Mouse (Mus musculus): ENCODE data around the gene Pcgf5. TPM values are rescaled to one million over a fixed set of nuclear protein-coding genes. Genes with fewer than 3 reads are reported as not detected.

The Pcgf5 gene
- polyA plus RNA-seq (2016; fragmentation: Nextera tagmentation; extraction: Ambion mirVana) = 23.6 and 26.0 TPM in 2 replicates

- Histone ChIP-seq H3K4me1 (peaks cover 8% of the 10 kb centered on the region; the same call in 1 of the 2 replicates), H3K9ac (peak within 1 kb of the TSS; percentile 60), H3K36me3 (no peaks in the 10 kb centered on the region), H3K27me3 (replicated peaks) (peaks cover 65% of the 10 kb centered on the region), H3K9me3 (replicated peaks) (no peaks in the 10 kb centered on the region), H3K4me3 (peak within 1 kb of the TSS; percentile 66), H3K4me2 (peak within 1 kb of the TSS; percentile 91), H3K27ac (no peak within 1 kb of the TSS)
- WGBS (ENCODE audit: insufficient replicate concordance) = under 1% methylated on average over 79 of the region's 92 CpGs
- ATAC-seq = peak; percentile 67
Observed at GRCm38 (mm10) chr19:36348161-36348800, at the start of gene Pcgf5. Pcgf5 (plus strand) TSS chr19:36348309.

- Histone ChIP-seq H3K9me3 (replicated peaks) (no peaks in the 10 kb centered on the region), H3K4me3 (no peak overlapping the region), H3K36me3 (no peaks in the 10 kb centered on the region), H3K9ac (no peak overlapping the region), H3K27me3 (replicated peaks) (no peaks in the 10 kb centered on the region), H3K4me1 (no peaks in the 10 kb centered on the region), H3K27ac (no peak overlapping the region), H3K4me2 (no peak overlapping the region)
- ATAC-seq = no peak
- WGBS (ENCODE audit: insufficient replicate concordance) = 62% methylated on average over 5 of the region's 5 CpGs
Observed at GRCm38 (mm10) chr19:36305542-36305941, 42.6 kb upstream of the Pcgf5 start.

GRCm38 (mm10) chr19:36314010-36314409, 34.1 kb upstream of the Pcgf5 start:
- 50% methylated on average over 5 of the region's 5 CpGs for WGBS (ENCODE audit: insufficient replicate concordance)
- Histone ChIP-seq H3K4me2 (no peak overlapping the region), H3K9me3 (replicated peaks) (no peaks in the 10 kb centered on the region), H3K4me1 (peaks cover 1% of the 10 kb centered on the region), H3K4me3 (no peak overlapping the region), H3K27me3 (replicated peaks) (no peaks in the 10 kb centered on the region), H3K9ac (no peak overlapping the region), H3K27ac (no peak overlapping the region), H3K36me3 (no peaks in the 10 kb centered on the region)
- ATAC-seq = no peak

- Histone ChIP-seq H3K9me3 (replicated peaks) (no peaks in the 10 kb centered on the region), H3K27ac (no peak overlapping the region), H3K4me2 (no peak overlapping the region), H3K36me3 (no peaks in the 10 kb centered on the region), H3K27me3 (replicated peaks) (no peaks in the 10 kb centered on the region), H3K4me1 (peaks cover 23% of the 10 kb centered on the region), H3K9ac (no peak overlapping the region), H3K4me3 (no peak overlapping the region)
- peak; percentile 92 for ATAC-seq
- WGBS (ENCODE audit: insufficient replicate concordance) = 51% methylated on average over 4 of the region's 4 CpGs
Observed at GRCm38 (mm10) chr19:36319735-36320134, 28.4 kb upstream of the Pcgf5 start.

- 75% methylated on average over 3 of the region's 3 CpGs for WGBS (ENCODE audit: insufficient replicate concordance)
- no peak overlapping the region for H3K27ac ChIP-seq
Observed at GRCm38 (mm10) chr19:36321066-36321465, 27.0 kb upstream of the Pcgf5 start.

GRCm38 (mm10) chr19:36323326-36323725, 24.8 kb upstream of the Pcgf5 start:
- Histone ChIP-seq H3K4me1 (peaks cover 23% of the 10 kb centered on the region), H3K9me3 (replicated peaks) (no peaks in the 10 kb centered on the region), H3K4me2 (no peak overlapping the region), H3K9ac (no peak overlapping the region), H3K4me3 (no peak overlapping the region), H3K27me3 (replicated peaks) (no peaks in the 10 kb centered on the region), H3K36me3 (no peaks in the 10 kb centered on the region), H3K27ac (no peak overlapping the region)
- ATAC-seq = no peak
- WGBS (ENCODE audit: insufficient replicate concordance) = 58% methylated on average over 2 of the region's 2 CpGs

More at GRCm38 (mm10) chr19:36321066-36321465, 27.0 kb upstream of the Pcgf5 start:
- ATAC-seq = no peak
- no peak overlapping the region for H3K4me2 ChIP-seq
- no peaks in the 10 kb centered on the region for H3K36me3 ChIP-seq
- no peaks in the 10 kb centered on the region for H3K27me3 ChIP-seq (replicated peaks)
- no peak overlapping the region for H3K4me3 ChIP-seq
- H3K9me3 ChIP-seq (replicated peaks) = no peaks in the 10 kb centered on the region
- H3K4me1 ChIP-seq = peaks cover 23% of the 10 kb centered on the region
- no peak overlapping the region for H3K9ac ChIP-seq

GRCm38 (mm10) chr19:36328678-36329077, 19.4 kb upstream of the Pcgf5 start:
- Histone ChIP-seq H3K4me3 (no peak overlapping the region), H3K4me2 (0 out of 2 replicates have a peak overlapping the region, but pooled peaks have one; percentile 6), H3K4me1 (peaks cover 9% of the 10 kb centered on the region), H3K27me3 (replicated peaks) (no peaks in the 10 kb centered on the region), H3K9ac (no peak overlapping the region), H3K36me3 (no peaks in the 10 kb centered on the region), H3K27ac (no peak overlapping the region), H3K9me3 (replicated peaks) (no peaks in the 10 kb centered on the region)
- WGBS (ENCODE audit: insufficient replicate concordance) = 13% methylated on average over 5 of the region's 5 CpGs
- ATAC-seq = peak; percentile 65

GRCm38 (mm10) chr19:36347376-36347775, 733 bp upstream of the Pcgf5 start:
- Histone ChIP-seq H3K27me3 (replicated peaks) (peaks cover 65% of the 10 kb centered on the region), H3K4me1 (peaks cover 8% of the 10 kb centered on the region; the same call in 1 of the 2 replicates), H3K4me2 (peak overlapping the region; percentile 91), H3K27ac (no peak overlapping the region), H3K4me3 (no peak overlapping the region), H3K9me3 (replicated peaks) (no peaks in the 10 kb centered on the region), H3K9ac (no peak overlapping the region), H3K36me3 (no peaks in the 10 kb centered on the region)
- no peak for ATAC-seq
- 13% methylated on average over 6 of the region's 6 CpGs for WGBS (ENCODE audit: insufficient replicate concordance)

- peaks cover 65% of the 10 kb centered on the region for H3K27me3 ChIP-seq (replicated peaks)
- peak overlapping the region; percentile 91 for H3K4me2 ChIP-seq
- H3K4me3 ChIP-seq = peak overlapping the region; percentile 66
- WGBS (ENCODE audit: insufficient replicate concordance) = 2% methylated on average over 11 of the region's 11 CpGs
- H3K27ac ChIP-seq = no peak overlapping the region
- no peaks in the 10 kb centered on the region for H3K36me3 ChIP-seq
- ATAC-seq = no peak
- no peak overlapping the region for H3K9ac ChIP-seq
- H3K4me1 ChIP-seq = peaks cover 8% of the 10 kb centered on the region; the same call in 1 of the 2 replicates
- H3K9me3 ChIP-seq (replicated peaks) = no peaks in the 10 kb centered on the region
Observed at GRCm38 (mm10) chr19:36347831-36348160, 313 bp upstream of the Pcgf5 start.

GRCm38 (mm10) chr19:36348801-36349486, 835 bp downstream of the Pcgf5 start:
- Histone ChIP-seq H3K27ac (no peak overlapping the region), H3K4me3 (peak overlapping the region; percentile 66), H3K36me3 (no peaks in the 10 kb centered on the region), H3K9me3 (replicated peaks) (no peaks in the 10 kb centered on the region), H3K27me3 (replicated peaks) (peaks cover 65% of the 10 kb centered on the region), H3K9ac (peak overlapping the region; percentile 60), H3K4me2 (peak overlapping the region; percentile 91), H3K4me1 (peaks cover 8% of the 10 kb centered on the region; the same call in 1 of the 2 replicates)
- WGBS (ENCODE audit: insufficient replicate concordance) = under 1% methylated on average over 75 of the region's 85 CpGs
- peak; percentile 51 for ATAC-seq

- peak overlapping the region; percentile 91 for H3K4me2 ChIP-seq
- no peaks in the 10 kb centered on the region for H3K36me3 ChIP-seq
- H3K9ac ChIP-seq = peak overlapping the region; percentile 60; the same call in 1 of the 2 replicates
- H3K4me1 ChIP-seq = peaks cover 8% of the 10 kb centered on the region; the same call in 1 of the 2 replicates
- no peak for ATAC-seq
- H3K27ac ChIP-seq = no peak overlapping the region
- 9% methylated on average over 15 of the region's 15 CpGs for WGBS (ENCODE audit: insufficient replicate concordance)
- no peaks in the 10 kb centered on the region for H3K9me3 ChIP-seq (replicated peaks)
- H3K4me3 ChIP-seq = peak overlapping the region; percentile 66
- peaks cover 65% of the 10 kb centered on the region for H3K27me3 ChIP-seq (replicated peaks)
Observed at GRCm38 (mm10) chr19:36349487-36349955, 1.4 kb downstream of the Pcgf5 start.

GRCm38 (mm10) chr19:36350181-36350580, 2.1 kb downstream of the Pcgf5 start:
- Histone ChIP-seq H3K4me3 (no peak overlapping the region), H3K27me3 (replicated peaks) (peaks cover 65% of the 10 kb centered on the region)

More at GRCm38 (mm10) chr19:36350181-36350580, 2.1 kb downstream of the Pcgf5 start:
- Histone ChIP-seq H3K4me1 (peaks cover 8% of the 10 kb centered on the region; the same call in 1 of the 2 replicates), H3K9me3 (replicated peaks) (no peaks in the 10 kb centered on the region), H3K4me2 (no peak overlapping the region), H3K27ac (no peak overlapping the region), H3K36me3 (no peaks in the 10 kb centered on the region), H3K9ac (no peak overlapping the region)
- ATAC-seq = no peak
- 75% methylated on average over 11 of the region's 11 CpGs for WGBS (ENCODE audit: insufficient replicate concordance)

Data from liver, embryonic 12.5 days (tissue).